Mouse (Mus musculus) right cerebral cortex, postnatal 14 days (tissue): ENCODE measurements around the gene Defb7.

ENCODE experiments used
- DNase-seq: peaks from one replicate; pipeline ENCODE4 v3.0.0; 2022

Defb7 gene

DNA sequence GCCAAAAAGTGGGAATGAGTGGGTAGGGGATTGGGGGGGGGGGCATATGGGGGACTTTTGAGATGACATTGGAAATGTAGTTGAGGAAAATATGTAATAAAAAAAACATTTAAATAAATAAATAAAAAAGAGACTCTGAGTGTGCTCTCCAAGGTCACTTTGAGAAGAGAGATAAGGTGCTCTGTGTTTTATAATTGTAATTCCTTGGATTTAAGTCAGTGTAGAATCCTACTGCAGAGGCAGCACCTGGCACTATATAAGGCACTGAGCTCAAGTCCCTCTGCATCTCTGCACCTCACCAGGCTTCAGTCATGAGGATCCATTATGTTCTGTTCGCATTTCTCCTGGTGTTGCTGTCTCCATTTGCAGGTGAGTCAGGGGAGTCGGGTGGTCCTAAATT, at the start of gene Defb7:
Gene Defb7, plus strand, starts transcription at position 301 of the 400 bp plus-strand sequence.
- DNase-seq, result no peak

GRCm38 (mm10) chr8:19446378-19446777, 48.5 kb upstream of the Defb7 start:
- DNase-seq, result no peak

GRCm38 (mm10) chr8:19461355-19461754, 33.5 kb upstream of the Defb7 start:
- DNase-seq, result no peak

DNA sequence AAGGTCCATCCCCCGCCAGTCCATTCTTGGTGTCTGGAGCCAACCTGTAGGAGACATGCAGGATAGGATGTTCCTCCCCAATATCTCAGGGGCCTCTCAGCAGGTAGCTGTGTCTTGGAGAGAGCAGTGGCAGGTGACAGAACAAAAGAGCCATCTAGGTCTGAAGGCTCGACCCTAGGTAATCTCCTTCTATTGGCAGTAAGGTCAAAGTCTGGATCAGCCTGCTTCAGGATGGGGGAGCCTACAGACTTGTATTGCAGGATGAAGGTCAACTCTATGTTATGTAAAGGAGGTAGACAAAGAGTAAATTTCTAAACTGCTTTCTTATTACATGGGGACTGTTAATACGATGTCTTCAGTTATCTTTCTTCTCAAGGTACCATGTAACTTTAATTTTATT, 25.9 kb upstream of the Defb7 start:
- DNase-seq, result no peak

- no peak for DNase-seq
Observed at GRCm38 (mm10) chr8:19500524-19500923, 5.6 kb downstream of the Defb7 start.

DNA sequence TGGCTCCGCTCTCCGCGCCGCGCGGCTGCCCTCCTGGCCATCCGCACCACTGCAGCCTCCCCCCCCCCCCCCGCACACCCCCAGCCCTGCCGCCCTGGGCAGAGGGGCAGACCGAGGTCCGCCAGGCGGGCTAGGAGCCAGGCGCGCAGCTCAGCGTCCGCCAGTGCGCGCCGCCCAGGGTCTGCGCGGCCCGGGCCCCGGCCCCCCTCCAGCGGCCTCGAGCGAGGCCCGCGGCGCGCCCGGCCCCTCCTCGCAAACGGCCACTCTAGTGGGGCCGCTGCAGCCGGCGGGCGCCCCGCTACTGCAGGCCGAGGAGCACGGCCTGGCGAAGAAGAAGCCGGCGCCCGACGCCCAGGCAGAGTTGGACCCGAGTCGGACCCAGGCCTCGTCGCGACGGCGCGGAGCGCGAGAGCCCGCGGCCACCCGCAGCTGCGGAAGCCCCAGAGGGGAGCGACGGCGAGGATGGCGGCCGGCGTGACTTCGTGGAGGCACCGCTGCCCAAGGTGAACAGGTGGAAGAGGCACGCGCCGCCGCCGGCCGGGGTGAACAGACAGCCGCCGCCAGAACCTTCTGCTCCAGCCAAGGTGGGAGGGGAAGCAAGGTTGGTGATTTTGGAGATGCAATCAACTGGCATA, 40.4 kb downstream of the Defb7 start:
- no peak for DNase-seq

DNA sequence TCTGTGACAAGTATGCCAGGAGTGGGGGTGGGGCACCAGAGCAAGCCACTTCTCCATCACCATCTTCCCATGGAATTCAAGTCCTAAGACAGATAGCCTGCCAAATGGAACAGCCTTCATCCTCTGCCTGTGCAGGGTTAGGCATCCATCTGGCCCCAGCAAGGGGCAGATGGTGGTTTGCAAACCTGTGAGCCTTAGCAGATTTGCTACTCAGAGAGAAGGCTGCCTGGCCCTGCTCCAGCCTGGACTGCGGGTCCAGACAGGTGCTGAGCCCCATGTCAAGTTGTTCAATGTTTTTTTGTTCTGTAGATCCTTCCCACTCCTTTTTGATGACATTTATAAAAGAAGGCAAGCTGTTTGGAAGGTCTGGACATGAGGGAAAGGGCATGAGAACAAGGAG, 45.5 kb downstream of the Defb7 start:
- DNase-seq, result no peak
